ENCODE assay signal across 8 mouse cellular contexts in the genomic region with DNA sequence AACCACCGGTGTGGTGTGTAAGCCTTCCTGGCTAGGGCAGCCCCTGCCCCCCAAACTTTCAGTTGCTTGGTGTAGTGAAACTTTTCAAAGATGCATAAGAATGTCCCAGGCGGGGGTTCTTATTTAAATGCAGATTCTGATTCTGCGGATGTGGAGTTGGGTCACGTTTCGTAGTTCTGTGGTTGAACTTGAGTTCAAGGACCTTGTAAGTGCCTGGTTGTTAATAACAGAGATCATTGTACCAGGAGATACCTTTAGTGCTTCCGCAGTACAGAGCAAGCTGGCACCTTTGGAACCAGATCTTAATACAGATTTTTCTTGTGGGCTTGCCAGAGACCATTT. TPM values are rescaled to one million over a fixed set of nuclear protein-coding genes. Genes with fewer than 3 reads are reported as not detected.
DNase-seq lines count a peak whose midpoint lies in the region; ATAC-seq and TF ChIP-seq lines count a peak whose summit lies in the region.

No protein-coding gene starts in this region.

- peaks cover 2% of the 10 kb centered on the region; the same call in 1 of the 2 replicates for H3K36me3 ChIP-seq in erythroblast, embryonic 14.5 days (ENCODE audit: control insufficient read depth)
- H3K36me3 ChIP-seq in C2C12 (ENCODE audit: control insufficient read depth, insufficient read depth) = no peaks in the 10 kb centered on the region
- H3K36me3 ChIP-seq in forebrain, embryonic 10.5 days (replicated peaks) = peaks cover 8% of the 10 kb centered on the region
- H3K36me3 ChIP-seq in liver, embryonic 13.5 days = no peaks in the 10 kb centered on the region

- 11% methylated on average over 6 of the region's 6 CpGs for WGBS in forebrain, embryonic 10.5 days
- 19% methylated on average over 6 of the region's 6 CpGs for WGBS in liver, embryonic 13.5 days (ENCODE audit: insufficient replicate concordance)

- H3K9me3 ChIP-seq in erythroblast, embryonic 14.5 days (ENCODE audit: control insufficient read depth, low read length) = no peaks in the 10 kb centered on the region
- H3K9me3 ChIP-seq in forebrain, embryonic 10.5 days = no peaks in the 10 kb centered on the region
- no peaks in the 10 kb centered on the region for H3K9me3 ChIP-seq in liver, embryonic 13.5 days (replicated peaks)

- H3K9ac ChIP-seq in liver, embryonic 13.5 days = peak overlapping the region; percentile 85

- peak overlapping the region; percentile 61 for H3ac ChIP-seq in C2C12 (ENCODE audit: control insufficient read depth, insufficient read length, low read depth)

- no peaks in the 10 kb centered on the region for H3K79me2 ChIP-seq in C2C12 (ENCODE audit: control insufficient read depth, insufficient read depth)

- no peak for ATAC-seq in erythroblast, adult 5-6 weeks (replicated peaks; ENCODE audit: low FRiP score, poor library complexity, severe bottlenecking)
- ATAC-seq in liver, embryonic 13.5 days (ENCODE audit: low read depth) = no peak
- ATAC-seq in megakaryocyte-erythroid progenitor cell, adult 5-6 weeks (replicated peaks; ENCODE audit: low FRiP score, low TSS enrichment, poor library complexity, severe bottlenecking) = no peak

- H3K79me3 ChIP-seq in C2C12 (ENCODE audit: low read depth) = no peaks in the 10 kb centered on the region

- H3K4me3 ChIP-seq in erythroblast, embryonic 14.5 days (replicated peaks) = peak overlapping the region; percentile 66
- peak overlapping the region; percentile 48 for H3K4me3 ChIP-seq in C2C12 (ENCODE audit: insufficient read depth, poor library complexity, severe bottlenecking)
- peak overlapping the region; percentile 72 for H3K4me3 ChIP-seq in forebrain, embryonic 10.5 days
- peak overlapping the region; percentile 85 for H3K4me3 ChIP-seq in liver, embryonic 13.5 days (replicated peaks)

- peak overlapping the region; percentile 88 for H3K4me2 ChIP-seq in liver, embryonic 13.5 days

- DNase-seq in forebrain, embryonic 10.5 days (ENCODE audit: extremely low spot score, low spot score) = no peak
- no peak for DNase-seq in liver, embryonic 13.5 days
- no peak for DNase-seq in urinary bladder, postnatal 4 days (ENCODE audit: low spot score in 2 of 2)
- DNase-seq in adrenal gland, adult 2 months = no peak

- peak overlapping the region; percentile 89 for H3K27ac ChIP-seq in forebrain, embryonic 10.5 days
- peak overlapping the region; percentile 77; the same call in 1 of the 2 replicates for H3K27ac ChIP-seq in liver, embryonic 13.5 days

- H3K27me3 ChIP-seq in erythroblast, embryonic 14.5 days (ENCODE audit: control insufficient read depth) = no peaks in the 10 kb centered on the region
- H3K27me3 ChIP-seq in C2C12 (ENCODE audit: control insufficient read depth, insufficient read depth, insufficient read length) = no peaks in the 10 kb centered on the region
- H3K27me3 ChIP-seq in forebrain, embryonic 10.5 days (ENCODE audit: poor library complexity, severe bottlenecking) = no peaks in the 10 kb centered on the region
- no peaks in the 10 kb centered on the region for H3K27me3 ChIP-seq in liver, embryonic 13.5 days

- no peak for TF ChIP-seq CTCF in C2C12 (IDR thresholded peaks at IDR 0.05; ENCODE audit: control insufficient read depth, insufficient read depth, insufficient read length)

- H3K4me1 ChIP-seq in erythroblast, embryonic 14.5 days (ENCODE audit: control insufficient read depth) = peaks cover 24% of the 10 kb centered on the region
- peaks cover 27% of the 10 kb centered on the region for H3K4me1 ChIP-seq in forebrain, embryonic 10.5 days
- H3K4me1 ChIP-seq in liver, embryonic 13.5 days (replicated peaks) = peaks cover 31% of the 10 kb centered on the region

TF ChIP-seq in C2C12, 6 proteins besides CTCF, POLR2A, EP300 and RAD21:
- no peak for TF ChIP-seq CEBPB (IDR thresholded peaks at IDR 0.05; ENCODE audit: low read depth)
- TF ChIP-seq USF1 (IDR thresholded peaks at IDR 0.05; ENCODE audit: low read depth) = no peak
- TF ChIP-seq MYOD1 (IDR thresholded peaks at IDR 0.05; ENCODE audit: control insufficient read depth, insufficient read length, low read depth) = no peak
- no peak for TF ChIP-seq FOSL1 (IDR thresholded peaks at IDR 0.05; ENCODE audit: insufficient read depth, low read length, poor library complexity, severe bottlenecking)
- no peak for TF ChIP-seq MYOG (IDR thresholded peaks at IDR 0.05; ENCODE audit: control insufficient read depth, extremely low read depth, insufficient read length)
- TF ChIP-seq MAX (IDR thresholded peaks at IDR 0.05) = no peak

RNA-seq across cellular contexts. Expression of a gene that starts 0.9 kb away (rescaled TPM):
- 0.23 and 0.34 TPM in 2 replicates for polyA plus RNA-seq in erythroblast, embryonic 14.5 days (2012)
- total RNA-seq in erythroblast, adult 5-6 weeks (2015; ENCODE audit: low replicate concordance) = 2.9 and 9.6 TPM in 2 replicates
- 3.3 and 6.0 TPM in 2 replicates for total RNA-seq in erythroblast, adult 5-6 weeks (2017; ENCODE audit: low replicate concordance)
- 16.5 TPM for polyA plus RNA-seq in C2C12 (2012; fragmentation: generic; extraction: Trizol)
- polyA plus RNA-seq in forebrain, embryonic 10.5 days (2016; fragmentation: Nextera tagmentation; extraction: Ambion mirVana) = 35.9 and 39.0 TPM in 2 replicates
- 19.1 and 22.1 TPM in 2 replicates for polyA plus RNA-seq in liver, embryonic 13.5 days (2015; fragmentation: Nextera tagmentation; extraction: Ambion mirVana)
- total RNA-seq in megakaryocyte-erythroid progenitor cell, adult 5-6 weeks (2014; fragmentation: Nextera tagmentation) = 52.5 and 68.5 TPM in 2 replicates
- total RNA-seq in megakaryocyte-erythroid progenitor cell, adult 5-6 weeks (2017) = 26.0 and 39.8 TPM in 2 replicates
- 10 to 100 TPM; 42.1 to 50.0 TPM for total RNA-seq in adrenal gland, adult 2 months (2021)
- 47.8 and 49.4 TPM in 2 replicates for polyA plus RNA-seq in adrenal gland, adult 2 months (2012; rRNA removed)

Comparison
In these comparisons a context has a peak if more than half of its experiments do, and no peak if none do; other contexts are left out.
1. RNA of a gene that starts 0.9 kb away (polyA plus RNA-seq): 47.8 to 49.4 TPM in adrenal gland, adult 2 months, 35.9 to 39.0 TPM in forebrain, embryonic 10.5 days, 19.1 to 22.1 TPM in liver, embryonic 13.5 days and 16.5 TPM in C2C12 (single experiment); 0.23 to 0.34 TPM in erythroblast, embryonic 14.5 days; every median in the first group is over 10 times any median in the second.
2. Peak in every context shown above with its lines, with median percentiles within 50 percentile points of each other: H3K4me3 ChIP-seq.